Mouse (Mus musculus): ENCODE measurements around the gene Eif3d.
A peak's percentile ranks its signal among the peaks of the same experiment; 100 is the strongest.

Gene Eif3d

GRCm38 (mm10) chr15:77954362-77954761 is 16.3 kb downstream of the Eif3d start:
- DNase-seq (ENCODE audit: low read depth, low spot score), result no peak

GRCm38 (mm10) chr15:77952921-77953320 is 17.7 kb downstream of the Eif3d start:
- DNase-seq (ENCODE audit: low read depth, low spot score), result no peak

- no peak for DNase-seq (ENCODE audit: low read depth, low spot score)
These were observed 21.6 kb downstream of the Eif3d start for GRCm38 (mm10) chr15:77949061-77949460.

GRCm38 (mm10) chr15:77945711-77946110 is 24.9 kb downstream of the Eif3d start:
- DNase-seq (ENCODE audit: low read depth, low spot score), result no peak

GRCm38 (mm10) chr15:77941563-77941962 is 29.1 kb downstream of the Eif3d start:
- no peak for DNase-seq (ENCODE audit: low read depth, low spot score)

GRCm38 (mm10) chr15:77938516-77938915 is 32.1 kb downstream of the Eif3d start:
- no peak for DNase-seq (ENCODE audit: low read depth, low spot score)

GRCm38 (mm10) chr15:77935673-77936375 is 34.8 kb downstream of the Eif3d start:
- no peak for DNase-seq (ENCODE audit: low read depth, low spot score)

GRCm38 (mm10) chr15:77934968-77935367 is 35.6 kb downstream of the Eif3d start:
- no peak for DNase-seq (ENCODE audit: low read depth, low spot score)

GRCm38 (mm10) chr15:77934326-77934725 is 36.3 kb downstream of the Eif3d start:
- DNase-seq (ENCODE audit: low read depth, low spot score), result no peak

- DNase-seq (ENCODE audit: low read depth, low spot score), result peak; percentile 94
These were observed 36.8 kb downstream of the Eif3d start for GRCm38 (mm10) chr15:77933770-77934169.

GRCm38 (mm10) chr15:77933222-77933621 is 37.4 kb downstream of the Eif3d start:
- DNase-seq (ENCODE audit: low read depth, low spot score), result no peak

- no peak for DNase-seq (ENCODE audit: low read depth, low spot score)
These were observed 39.0 kb downstream of the Eif3d start for GRCm38 (mm10) chr15:77931689-77932016.

GRCm38 (mm10) chr15:77930986-77931688 is 39.5 kb downstream of the Eif3d start:
- DNase-seq (ENCODE audit: low read depth, low spot score), result no peak

- no peak for DNase-seq (ENCODE audit: low read depth, low spot score)
These were observed 40.8 kb downstream of the Eif3d start for GRCm38 (mm10) chr15:77929804-77930203.

GRCm38 (mm10) chr15:77928673-77929331 is 41.8 kb downstream of the Eif3d start, which contains the start of gene Txn2:
TSS of gene Txn2 (minus strand) at chr15:77929006.
- DNase-seq (ENCODE audit: low read depth, low spot score), result peak; percentile 97

GRCm38 (mm10) chr15:77928091-77928490 is 42.5 kb downstream of the Eif3d start:
- DNase-seq (ENCODE audit: low read depth, low spot score), result no peak

- DNase-seq (ENCODE audit: low read depth, low spot score), result no peak
These were observed 43.7 kb downstream of the Eif3d start for GRCm38 (mm10) chr15:77926921-77927320.

- no peak for DNase-seq (ENCODE audit: low read depth, low spot score)
These were observed 45.4 kb downstream of the Eif3d start for GRCm38 (mm10) chr15:77925195-77925594.

- peak; percentile 28 for DNase-seq (ENCODE audit: low read depth, low spot score)
These were observed 47.2 kb downstream of the Eif3d start for GRCm38 (mm10) chr15:77923267-77924035.

- no peak for DNase-seq (ENCODE audit: low read depth, low spot score)
These were observed 47.9 kb downstream of the Eif3d start for GRCm38 (mm10) chr15:77922710-77923109.

GRCm38 (mm10) chr15:77921636-77922035 is 49.0 kb downstream of the Eif3d start:
- DNase-seq (ENCODE audit: low read depth, low spot score), result no peak
